Mouse (Mus musculus) hindbrain, embryonic 14.5 days (tissue): ENCODE measurements around the gene Kcnd3. TPM values are rescaled to one million over a fixed set of nuclear protein-coding genes. Genes with fewer than 3 reads are reported as not detected.

Experiments used
- ATAC-seq: fragments of 200-750 bp; cut with Nextera tagmentation; 2 replicates; pipeline ENCODE4 v1.8.0; 2017; ENCODE audit warnings: moderate number of reproducible peaks, mild to moderate bottlenecking, moderate TSS enrichment, moderate library complexity; ENCODE audit not compliant: low FRiP score
- DNase-seq: peaks from one replicate; pipeline ENCODE4 v3.0.0-alpha.2; 2015; ENCODE audit warnings: low spot score
- H3K27ac ChIP-seq: fragments of 300-500 bp; sonication (generic); 2 replicates; pipeline ENCODE4 v1.5.1; 2014; ENCODE audit warnings: mild to moderate bottlenecking, moderate library complexity
- H3K27me3 ChIP-seq: fragments of 300-500 bp; sonication (generic); 2 replicates; pipeline ENCODE4 v1.6.1; 2014; ENCODE audit warnings: mild to moderate bottlenecking, low read length, mixed read lengths; ENCODE audit not compliant: control insufficient read depth, insufficient read depth
- H3K36me3 ChIP-seq: fragments of 300-500 bp; sonication (generic); replicated peaks from 2 replicates; pipeline ENCODE4 v1.6.1; 2014; ENCODE audit not compliant: control insufficient read depth, insufficient read depth
- H3K4me1 ChIP-seq: fragments of 300-500 bp; sonication (generic); replicated peaks from 2 replicates; pipeline ENCODE4 v1.6.1; 2014; ENCODE audit warnings: antibody characterized with exemption, low read length, mixed read lengths; ENCODE audit not compliant: control insufficient read depth, insufficient read depth
- H3K4me2 ChIP-seq: fragments of 300-500 bp; sonication (generic); replicated peaks from 2 replicates; pipeline ENCODE4 v1.6.1; 2014; ENCODE audit warnings: mild to moderate bottlenecking, moderate library complexity
- H3K4me3 ChIP-seq: fragments of 300-500 bp; sonication (generic); replicated peaks from 2 replicates; pipeline ENCODE4 v1.5.1; 2014; ENCODE audit warnings: mild to moderate bottlenecking, low read length
- H3K9ac ChIP-seq: fragments of 300-500 bp; sonication (generic); 2 replicates; pipeline ENCODE4 v1.6.1; 2014
- H3K9me3 ChIP-seq: fragments of 300-500 bp; sonication (generic); 2 replicates; pipeline ENCODE4 v1.6.1; 2016; ENCODE audit warnings: low read length; ENCODE audit not compliant: control insufficient read depth
- WGBS: fragments of 180-500 bp; shearing (Covaris S2); extraction: QIAGEN DNeasy Blood & Tissue Kit; methylation state at CpG from one replicate; pipeline ENCODE4 v1.1.7; 2014; 5-methylcytosine and 5-hydroxymethylcytosine counted together
- polyA plus RNA-seq: library from polyadenylated mRNA; unstranded; fragments of >200 nt; fragmentation: Nextera tagmentation; extraction: Ambion mirVana; gene quantifications from 2 replicates; pipeline ENCODE4 v1.2.1, GENCODE M21; 2014

Kcnd3 gene
- polyA plus RNA-seq, 1 experiment from 2014 or later = 11.7 TPM

DNA sequence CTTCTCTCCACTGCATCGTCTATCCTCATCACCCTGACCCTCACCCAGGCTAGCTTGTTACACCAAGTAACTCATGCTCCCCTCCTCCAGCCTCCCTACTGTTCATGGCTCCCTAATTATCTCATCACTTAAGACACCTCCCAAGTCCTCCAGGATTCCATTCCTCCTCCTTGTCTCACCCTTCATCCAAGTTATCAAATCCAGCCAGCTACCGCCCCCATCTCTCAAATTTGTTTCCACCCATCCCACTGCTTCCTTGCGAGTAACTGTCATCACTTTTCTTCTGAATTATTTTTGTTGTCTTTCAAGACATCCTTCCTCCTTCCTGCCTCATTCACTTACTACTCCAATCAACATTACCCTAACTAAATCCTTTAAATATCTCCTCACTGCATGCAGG is 126.2 kb downstream of the Kcnd3 start:
- Histone ChIP-seq H3K9ac (no peak overlapping the region), H3K9me3 (no peaks in the 10 kb centered on the region), H3K27me3 (no peaks in the 10 kb centered on the region), H3K4me1 (no peaks in the 10 kb centered on the region), H3K4me2 (no peak overlapping the region), H3K4me3 (no peak overlapping the region), H3K27ac (no peak overlapping the region), H3K36me3 (no peaks in the 10 kb centered on the region)
- DNase-seq = no peak
- ATAC-seq = no peak
- WGBS = 77% methylated on average over 3 of the region's 3 CpGs

DNA sequence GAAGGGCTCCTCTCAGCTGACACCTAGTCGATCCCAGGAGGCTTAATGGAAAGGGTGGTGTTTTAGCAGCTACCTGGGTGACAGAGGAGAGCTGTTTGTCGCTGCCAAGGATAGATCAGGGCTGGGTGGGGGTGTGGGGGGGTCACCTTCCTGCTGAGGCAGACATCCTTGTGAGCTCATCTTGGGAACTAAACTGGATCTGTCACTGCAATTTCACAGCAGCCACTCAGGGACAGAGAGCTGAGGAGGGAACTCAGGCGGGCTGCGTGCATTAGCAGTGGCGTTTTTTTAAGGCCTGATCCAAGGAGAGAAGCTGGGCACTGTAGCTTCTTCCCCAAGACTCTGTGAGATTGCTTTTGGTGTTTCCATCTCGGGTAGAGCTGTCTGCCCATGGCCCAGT is 129.0 kb downstream of the Kcnd3 start:
- H3K4me1 ChIP-seq = peaks cover 5% of the 10 kb centered on the region
- no peak overlapping the region for H3K27ac ChIP-seq
- 59% methylated on average over 6 of the region's 6 CpGs for WGBS
- no peaks in the 10 kb centered on the region for H3K27me3 ChIP-seq
- H3K9ac ChIP-seq = no peak overlapping the region
- no peaks in the 10 kb centered on the region for H3K9me3 ChIP-seq
- no peak for ATAC-seq
- no peaks in the 10 kb centered on the region for H3K36me3 ChIP-seq
- no peak overlapping the region for H3K4me3 ChIP-seq
- DNase-seq = no peak
- H3K4me2 ChIP-seq = no peak overlapping the region

DNA sequence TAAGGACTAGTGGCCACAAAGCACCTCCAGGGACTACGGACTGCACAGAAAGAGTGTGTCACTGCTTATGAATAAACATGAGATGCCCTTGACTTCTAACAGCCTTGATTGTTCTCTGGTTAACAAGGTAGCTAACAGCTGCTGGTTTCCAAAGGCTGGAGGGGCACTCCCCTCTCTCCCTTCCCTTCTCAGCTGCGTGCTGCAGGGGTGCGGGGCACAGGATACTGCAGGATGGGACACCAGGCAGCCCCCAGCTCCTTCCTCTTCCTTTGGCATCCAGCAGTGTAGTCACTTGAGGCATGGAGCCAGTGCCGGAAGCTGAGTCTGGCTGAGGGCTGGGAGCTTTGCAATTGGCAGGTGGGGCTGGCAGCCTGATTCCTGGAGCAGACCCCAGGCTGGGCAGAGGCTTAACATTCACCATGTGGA is 133.6 kb downstream of the Kcnd3 start:
- no peak overlapping the region for H3K4me3 ChIP-seq

DNA sequence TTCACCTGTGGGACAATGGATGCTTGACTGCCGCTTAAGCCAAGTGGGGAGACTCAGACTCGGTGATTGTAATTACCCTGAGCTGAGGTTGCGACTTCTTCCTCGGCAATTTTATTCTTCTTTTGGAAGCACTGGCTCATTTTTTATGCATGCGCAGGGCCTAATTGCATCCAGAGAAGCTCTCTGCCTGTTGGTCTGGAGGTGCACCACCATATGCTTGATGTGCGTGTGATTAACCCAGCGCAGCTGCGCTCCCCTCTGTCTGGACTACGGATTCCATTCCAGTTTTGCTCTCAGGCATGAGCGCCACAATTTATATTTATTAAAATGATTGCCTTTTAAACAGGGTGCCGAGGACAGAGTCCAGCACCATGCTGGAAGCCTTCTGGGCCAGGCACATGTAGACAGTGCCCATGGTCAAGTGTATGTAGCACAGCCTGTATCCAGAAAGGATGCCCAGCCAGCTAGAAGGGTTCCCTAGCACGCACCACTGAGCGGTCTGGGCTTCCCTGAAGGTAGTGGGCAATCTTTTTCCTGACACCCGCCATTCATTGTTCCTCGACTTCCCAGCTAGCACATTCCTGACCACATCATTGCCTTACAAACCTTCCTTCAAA is 138.0 kb downstream of the Kcnd3 start:
- Histone ChIP-seq H3K9ac (no peak overlapping the region), H3K4me2 (no peak overlapping the region), H3K27me3 (no peaks in the 10 kb centered on the region), H3K4me3 (no peak overlapping the region), H3K4me1 (peaks cover 13% of the 10 kb centered on the region), H3K27ac (0 out of 2 replicates have a peak overlapping the region, but pooled peaks have one; percentile 58), H3K36me3 (no peaks in the 10 kb centered on the region), H3K9me3 (no peaks in the 10 kb centered on the region)
- WGBS = 48% methylated on average over 15 of the region's 15 CpGs
- peak; percentile 61 for DNase-seq
- peak; percentile 78; the same call in 1 of the 2 replicates for ATAC-seq

More for the DNA sequence above, 133.6 kb downstream of the Kcnd3 start:
- Histone ChIP-seq H3K27me3 (no peaks in the 10 kb centered on the region), H3K9ac (no peak overlapping the region), H3K9me3 (no peaks in the 10 kb centered on the region), H3K36me3 (no peaks in the 10 kb centered on the region), H3K4me1 (peaks cover 13% of the 10 kb centered on the region), H3K27ac (peak overlapping the region; percentile 59), H3K4me2 (no peak overlapping the region)
- DNase-seq = no peak
- WGBS = 11% methylated on average over 4 of the region's 4 CpGs
- peak; percentile 67; the same call in 1 of the 2 replicates for ATAC-seq

DNA sequence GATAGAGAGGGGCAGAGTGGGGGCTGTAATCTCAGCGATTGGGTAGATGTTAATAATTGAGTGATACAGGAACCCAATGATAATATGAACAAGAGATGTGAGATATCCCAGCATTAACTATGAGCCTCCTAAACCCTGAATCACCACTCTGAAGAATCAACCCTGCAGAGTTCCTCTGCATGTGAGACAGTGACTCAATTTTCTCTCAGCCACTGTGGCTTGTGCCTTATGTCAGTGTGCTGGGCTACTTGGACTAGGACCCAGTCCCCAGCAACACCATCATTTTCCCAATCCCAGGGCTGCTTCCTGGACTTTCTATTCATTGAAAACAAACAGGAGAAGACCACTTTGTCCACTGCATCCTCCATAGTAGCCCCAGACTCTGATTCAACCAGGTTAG is 139.6 kb downstream of the Kcnd3 start:
- 95% methylated on average over 1 of the region's 1 CpGs for WGBS
- Histone ChIP-seq H3K27me3 (no peaks in the 10 kb centered on the region), H3K4me3 (no peak overlapping the region), H3K4me1 (peaks cover 7% of the 10 kb centered on the region; the same call in 1 of the 2 replicates), H3K4me2 (no peak overlapping the region), H3K9ac (no peak overlapping the region), H3K9me3 (no peaks in the 10 kb centered on the region), H3K36me3 (no peaks in the 10 kb centered on the region), H3K27ac (no peak overlapping the region)
- ATAC-seq (no peak), DNase-seq (no peak)

DNA sequence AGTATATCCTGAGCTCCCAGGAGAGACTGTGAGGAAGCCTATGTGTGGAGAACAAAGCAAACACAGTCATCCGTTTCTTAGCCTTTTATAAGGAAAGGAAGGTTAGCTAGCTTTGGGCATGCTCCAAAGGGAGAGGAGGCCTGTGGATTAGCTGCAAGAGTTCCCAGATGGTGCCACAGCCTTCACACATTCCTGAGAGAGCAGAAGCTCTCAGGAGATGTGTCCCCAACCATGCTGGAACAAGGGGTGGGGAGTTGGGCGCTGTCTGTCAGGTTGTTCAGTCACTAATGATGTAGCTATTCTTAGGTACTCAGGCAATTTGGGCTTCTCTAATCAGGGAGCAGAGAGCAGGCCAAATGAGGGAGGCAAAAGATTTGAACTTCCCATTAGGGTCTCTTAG is 140.1 kb downstream of the Kcnd3 start:
- H3K36me3 ChIP-seq = no peaks in the 10 kb centered on the region
- H3K27ac ChIP-seq = no peak overlapping the region
- no peaks in the 10 kb centered on the region for H3K27me3 ChIP-seq
- ATAC-seq (no peak), DNase-seq (no peak)
- no peak overlapping the region for H3K4me3 ChIP-seq
- 69% methylated on average over 2 of the region's 2 CpGs for WGBS
- no peak overlapping the region for H3K4me2 ChIP-seq
- H3K9me3 ChIP-seq = no peaks in the 10 kb centered on the region
- H3K4me1 ChIP-seq = peaks cover 7% of the 10 kb centered on the region; the same call in 1 of the 2 replicates
- no peak overlapping the region for H3K9ac ChIP-seq

- ATAC-seq = no peak
- 86% methylated on average over 4 of the region's 4 CpGs for WGBS
- H3K4me1 ChIP-seq = no peaks in the 10 kb centered on the region
Measured at GRCm38 (mm10) chr3:105600483-105600882, 148.4 kb downstream of the Kcnd3 start.

GRCm38 (mm10) chr3:105602966-105603365 is 150.8 kb downstream of the Kcnd3 start:
- H3K9me3 ChIP-seq = no peaks in the 10 kb centered on the region
- H3K27ac ChIP-seq = no peak overlapping the region
- no peak overlapping the region for H3K9ac ChIP-seq
- DNase-seq = no peak
- H3K4me1 ChIP-seq = no peaks in the 10 kb centered on the region
- ATAC-seq = no peak
- H3K36me3 ChIP-seq = no peaks in the 10 kb centered on the region
- H3K4me3 ChIP-seq = no peak overlapping the region
- no peak overlapping the region for H3K4me2 ChIP-seq
- WGBS = 83% methylated on average over 5 of the region's 5 CpGs
- no peaks in the 10 kb centered on the region for H3K27me3 ChIP-seq

More at GRCm38 (mm10) chr3:105600483-105600882, 148.4 kb downstream of the Kcnd3 start:
- H3K9me3 ChIP-seq = no peaks in the 10 kb centered on the region
- no peak for DNase-seq
- H3K27me3 ChIP-seq = no peaks in the 10 kb centered on the region
- H3K4me3 ChIP-seq = no peak overlapping the region
- H3K9ac ChIP-seq = no peak overlapping the region
- no peak overlapping the region for H3K4me2 ChIP-seq
- no peaks in the 10 kb centered on the region for H3K36me3 ChIP-seq
- no peak overlapping the region for H3K27ac ChIP-seq

DNA sequence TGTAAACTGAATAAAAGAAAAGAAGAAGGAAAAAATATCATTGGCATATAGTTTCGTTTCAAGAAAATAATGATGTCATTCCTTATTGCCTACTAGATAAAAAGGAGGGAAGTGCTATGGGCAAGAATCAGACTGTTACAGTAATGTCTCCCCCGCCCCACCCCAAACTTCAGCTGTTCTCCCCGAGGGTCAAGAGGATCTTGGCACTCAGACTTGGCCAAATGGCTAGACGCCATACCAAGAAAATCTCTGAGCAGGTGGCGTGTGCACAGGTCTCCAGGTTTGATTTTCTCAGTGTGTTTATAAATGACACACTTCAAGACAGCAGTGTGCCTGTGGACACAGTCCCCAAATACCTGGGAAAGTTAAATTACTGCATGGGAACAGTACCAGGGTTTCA is 153.6 kb downstream of the Kcnd3 start:
- 86% methylated on average over 5 of the region's 5 CpGs for WGBS
- DNase-seq (no peak), ATAC-seq (no peak)

GRCm38 (mm10) chr3:105608857-105609256 is 156.7 kb downstream of the Kcnd3 start:
- ATAC-seq (no peak), DNase-seq (no peak)
- no peak overlapping the region for H3K27ac ChIP-seq
- H3K4me3 ChIP-seq = no peak overlapping the region
- H3K9me3 ChIP-seq = no peaks in the 10 kb centered on the region
- no peak overlapping the region for H3K9ac ChIP-seq
- no peaks in the 10 kb centered on the region for H3K27me3 ChIP-seq
- H3K4me1 ChIP-seq = no peaks in the 10 kb centered on the region
- H3K36me3 ChIP-seq = no peaks in the 10 kb centered on the region
- H3K4me2 ChIP-seq = no peak overlapping the region
- 85% methylated on average over 3 of the region's 3 CpGs for WGBS

More for the DNA sequence above, 153.6 kb downstream of the Kcnd3 start:
- H3K9ac ChIP-seq = no peak overlapping the region
- H3K4me1 ChIP-seq = no peaks in the 10 kb centered on the region
- H3K4me2 ChIP-seq = no peak overlapping the region
- H3K4me3 ChIP-seq = no peak overlapping the region
- H3K27me3 ChIP-seq = no peaks in the 10 kb centered on the region
- no peak overlapping the region for H3K27ac ChIP-seq
- H3K9me3 ChIP-seq = no peaks in the 10 kb centered on the region
- H3K36me3 ChIP-seq = no peaks in the 10 kb centered on the region
